Mouse (Mus musculus) adrenal gland (tissue): ENCODE results near the gene Csrnp1.

ENCODE experiments used
- intact Hi-C: fragments of 180-260 bp; cut with DNase I; formaldehyde crosslinking; loops from one replicate; pipeline ENCODE4 v1.15.1; 2025

The Csrnp1 gene

GRCm38 (mm10) chr9:119978151-119978810 lies 6.2 kb downstream of the Csrnp1 start:
- intact Hi-C loops = no loop called here

- intact Hi-C loops = no loop called here
Measured at GRCm38 (mm10) chr9:119977557-119978060, 6.8 kb downstream of the Csrnp1 start.

GRCm38 (mm10) chr9:119976704-119977556 lies 7.5 kb downstream of the Csrnp1 start:
- intact Hi-C loops = no loop called here

- intact Hi-C loops = no loop called here
Measured at GRCm38 (mm10) chr9:119975286-119975685, 9.2 kb downstream of the Csrnp1 start.

GRCm38 (mm10) chr9:119974609-119975008 lies 9.8 kb downstream of the Csrnp1 start:
- intact Hi-C loops = no loop called here

- intact Hi-C loops = no loop called here
Measured at GRCm38 (mm10) chr9:119973869-119974520, 10.5 kb downstream of the Csrnp1 start.

- intact Hi-C loops = no loop called here
Measured at GRCm38 (mm10) chr9:119973281-119973680, 11.2 kb downstream of the Csrnp1 start.

GRCm38 (mm10) chr9:119972582-119972981 lies 11.9 kb downstream of the Csrnp1 start:
- intact Hi-C loops = no loop called here

GRCm38 (mm10) chr9:119972166-119972565 lies 12.3 kb downstream of the Csrnp1 start:
- intact Hi-C loops = no loop called here

- intact Hi-C loops = no loop called here
Measured at GRCm38 (mm10) chr9:119970763-119971656, 13.4 kb downstream of the Csrnp1 start.

- intact Hi-C loops = no loop called here
Measured at GRCm38 (mm10) chr9:119970221-119970620, 14.2 kb downstream of the Csrnp1 start.

- intact Hi-C loops = no loop called here
Measured at GRCm38 (mm10) chr9:119969811-119970210, 14.6 kb downstream of the Csrnp1 start.

- intact Hi-C loops = no loop called here
Measured at GRCm38 (mm10) chr9:119966221-119966910, 18.1 kb downstream of the Csrnp1 start.

- intact Hi-C loops = no loop called here
Measured at GRCm38 (mm10) chr9:119965186-119965585, 19.3 kb downstream of the Csrnp1 start.

GRCm38 (mm10) chr9:119964206-119964605 lies 20.3 kb downstream of the Csrnp1 start:
- intact Hi-C loops = loop anchor here (5.0 kb wide), 2 partner anchors 48 to 108 kb away; no protein-coding TSS in a partner anchor

GRCm38 (mm10) chr9:119962987-119963667 lies 21.3 kb downstream of the Csrnp1 start:
- intact Hi-C loops = loop anchor here (5.0 kb wide), 2 partner anchors 49 to 109 kb away; no protein-coding TSS in a partner anchor

GRCm38 (mm10) chr9:119962216-119962615 lies 22.2 kb downstream of the Csrnp1 start:
- intact Hi-C loops = loop anchor here (5.0 kb wide), 2 partner anchors 50 to 110 kb away; no protein-coding TSS in a partner anchor

GRCm38 (mm10) chr9:119958835-119959234 lies 25.6 kb downstream of the Csrnp1 start:
- intact Hi-C loops = no loop called here

GRCm38 (mm10) chr9:119951388-119951787 lies 33.1 kb downstream of the Csrnp1 start:
- intact Hi-C loops = no loop called here
